Mouse (Mus musculus) liver, embryonic 14.5 days (tissue): ENCODE data around the gene Sc5d. TPM values are rescaled to one million over a fixed set of nuclear protein-coding genes. Genes with fewer than 3 reads are reported as not detected.

ENCODE experiments used
- ATAC-seq: fragments of 200-750 bp; cut with Nextera tagmentation; 2 replicates; pipeline ENCODE4 v1.8.0; 2017; ENCODE audit warnings: moderate number of reproducible peaks, mild to moderate bottlenecking, moderate library complexity; ENCODE audit not compliant: insufficient read depth
- DNase-seq, 3 experiments: peaks; one replicate each; pipeline ENCODE4 v3.0.0-alpha.2; 2012 to 2013; ENCODE audit warnings: low read depth in 3 of 3, low spot score in 3 of 3
- H3K27ac ChIP-seq: fragments of 300-500 bp; sonication (generic); 2 replicates; pipeline ENCODE4 v1.5.1; 2014; ENCODE audit warnings: moderate library complexity, mild to moderate bottlenecking, control low read depth, inconsistent platforms
- H3K27me3 ChIP-seq: fragments of 300-500 bp; sonication (generic); 2 replicates; pipeline ENCODE4 v1.6.1; 2014; ENCODE audit warnings: mild to moderate bottlenecking, low read length, moderate library complexity; ENCODE audit not compliant: control insufficient read depth, insufficient read depth
- H3K36me3 ChIP-seq: fragments of 300-500 bp; sonication (generic); replicated peaks from 2 replicates; pipeline ENCODE4 v1.6.1; 2014; ENCODE audit warnings: low read depth; ENCODE audit not compliant: control insufficient read depth, insufficient read depth
- H3K4me1 ChIP-seq, 2 experiments: fragments of 200-500 bp in 1 of 2; fragments of 300-500 bp in 1 of 2; sonication (generic) in 1 of 2; replicated peaks; 2 replicates each; pipeline ENCODE4 v1.6.1; 2012 to 2014; ENCODE audit warnings: antibody characterized with exemption in 1 of 2, inconsistent platforms in 1 of 2, low read length in 1 of 2; ENCODE audit not compliant: control insufficient read depth in 2 of 2, insufficient read depth in 2 of 2
- H3K4me2 ChIP-seq: fragments of 300-500 bp; sonication (generic); 2 replicates; pipeline ENCODE4 v1.6.1; 2014; ENCODE audit warnings: low read depth, mild to moderate bottlenecking, control low read depth, moderate library complexity
- H3K4me3 ChIP-seq, 2 experiments: fragments of 200-500 bp in 1 of 2; fragments of 300-500 bp in 1 of 2; sonication (generic) in 1 of 2; 2 replicates each; pipeline ENCODE4 v1.5.1; 2012 to 2014; ENCODE audit warnings: low read depth in 2 of 2, low read length in 2 of 2, mild to moderate bottlenecking in 2 of 2, control low read depth in 1 of 2, inconsistent platforms in 1 of 2, moderate library complexity in 1 of 2; ENCODE audit not compliant: insufficient read depth in 1 of 2
- H3K9ac ChIP-seq: fragments of 300-500 bp; sonication (generic); replicated peaks from 2 replicates; pipeline ENCODE4 v1.6.1; 2014; ENCODE audit warnings: mild to moderate bottlenecking, control low read depth, moderate library complexity
- H3K9me3 ChIP-seq: fragments of 300-500 bp; sonication (generic); 2 replicates; pipeline ENCODE4 v1.6.1; 2016; ENCODE audit warnings: low read length, mixed read lengths; ENCODE audit not compliant: control insufficient read depth
- CTCF ChIP-seq: IDR thresholded peaks from 2 replicates; pipeline ENCODE4 v1.5.1; 2016; ENCODE audit warnings: antibody characterized with exemption, low read depth, control low read depth
- EP300 ChIP-seq: IDR thresholded peaks from 2 replicates; pipeline ENCODE4 v1.6.1; 2016; ENCODE audit warnings: antibody characterized with exemption, low read depth
- WGBS: fragments of 180-500 bp; shearing (Covaris S2); extraction: QIAGEN DNeasy Blood & Tissue Kit; methylation state at CpG from one replicate; pipeline ENCODE4 v1.1.7; 2014; ENCODE audit not compliant: insufficient replicate concordance; 5-methylcytosine and 5-hydroxymethylcytosine counted together
- polyA plus RNA-seq, 2 experiments: library from polyadenylated mRNA; depleted of rRNA in 1 of 2; stranded (reverse) in 1 of 2; unstranded in 1 of 2; fragments of >200 nt; fragmentation: Nextera tagmentation in 1 of 2; extraction: Ambion mirVana in 1 of 2; gene quantifications; 2 replicates each; pipeline versions ENCODE4 v1.2.1 to v1.2.3; 2012 to 2014

Sc5d gene
- polyA plus RNA-seq, 2 experiments: 39.2 to 59.2 TPM

- Histone ChIP-seq H3K27ac (no peak overlapping the region), H3K4me2 (no peak overlapping the region), H3K4me3 (no peak overlapping the region), H3K36me3 (no peaks in the 10 kb centered on the region), H3K27me3 (no peaks in the 10 kb centered on the region), H3K9ac (no peak overlapping the region), H3K4me1 (no peaks in the 10 kb centered on the region), H3K9me3 (no peaks in the 10 kb centered on the region)
- TF ChIP-seq EP300 (no peak), CTCF (no peak)
- DNase-seq (no peak), ATAC-seq (no peak)
- 56% methylated on average over 12 of the region's 12 CpGs for WGBS
These were observed 34.5 kb downstream of the Sc5d start for GRCm38 (mm10) chr9:42229465-42230110.

GRCm38 (mm10) chr9:42227804-42228203 lies 36.3 kb downstream of the Sc5d start:
- no peaks in the 10 kb centered on the region for H3K36me3 ChIP-seq
- H3K9ac ChIP-seq: no peak overlapping the region
- H3K27ac ChIP-seq: no peak overlapping the region
- DNase-seq: no peak
- 57% methylated on average over 1 of the region's 1 CpGs for WGBS
- no peaks in the 10 kb centered on the region for H3K9me3 ChIP-seq
- no peak overlapping the region for H3K4me2 ChIP-seq
- TF ChIP-seq EP300 (no peak), CTCF (no peak)
- ATAC-seq: no peak
- H3K4me1 ChIP-seq: no peaks in the 10 kb centered on the region
- H3K27me3 ChIP-seq: no peaks in the 10 kb centered on the region
- H3K4me3 ChIP-seq: no peak overlapping the region

- ATAC-seq: no peak
- no peak for DNase-seq
- WGBS: 59% methylated on average over 12 of the region's 12 CpGs
- Histone ChIP-seq H3K27ac (no peak overlapping the region), H3K4me3 (no peak overlapping the region), H3K4me1 (no peaks in the 10 kb centered on the region), H3K9me3 (no peaks in the 10 kb centered on the region), H3K27me3 (no peaks in the 10 kb centered on the region), H3K36me3 (no peaks in the 10 kb centered on the region), H3K9ac (no peak overlapping the region), H3K4me2 (no peak overlapping the region)
- no peak for TF ChIP-seq EP300
- no peak for TF ChIP-seq CTCF
These were observed 44.9 kb downstream of the Sc5d start for GRCm38 (mm10) chr9:42219001-42219660.

- no peak overlapping the region for H3K4me3 ChIP-seq
- 63% methylated on average over 10 of the region's 10 CpGs for WGBS
- TF ChIP-seq CTCF (no peak), EP300 (no peak)
- no peaks in the 10 kb centered on the region for H3K4me1 ChIP-seq
- no peak for ATAC-seq
- H3K36me3 ChIP-seq: no peaks in the 10 kb centered on the region
- no peak overlapping the region for H3K9ac ChIP-seq
- H3K27me3 ChIP-seq: no peaks in the 10 kb centered on the region
- DNase-seq: no peak
- no peak overlapping the region for H3K27ac ChIP-seq
- H3K9me3 ChIP-seq: no peaks in the 10 kb centered on the region
- H3K4me2 ChIP-seq: no peak overlapping the region
These were observed 46.4 kb downstream of the Sc5d start for GRCm38 (mm10) chr9:42217685-42218084.

GRCm38 (mm10) chr9:42214116-42214515 lies 49.9 kb downstream of the Sc5d start:
- H3K9ac ChIP-seq: no peak overlapping the region
- H3K9me3 ChIP-seq: no peaks in the 10 kb centered on the region
- WGBS: 47% methylated on average over 1 of the region's 1 CpGs
- ATAC-seq (no peak), DNase-seq (no peak)
- H3K4me1 ChIP-seq: no peaks in the 10 kb centered on the region
- no peak overlapping the region for H3K4me3 ChIP-seq
- H3K4me2 ChIP-seq: no peak overlapping the region
- H3K27me3 ChIP-seq: no peaks in the 10 kb centered on the region
- TF ChIP-seq EP300: no peak
- no peak for TF ChIP-seq CTCF
- H3K27ac ChIP-seq: no peak overlapping the region
- no peaks in the 10 kb centered on the region for H3K36me3 ChIP-seq
